Mouse (Mus musculus): Measurements from ENCODE around the gene Tnni3k. TPM values are rescaled to one million over a fixed set of nuclear protein-coding genes. Genes with fewer than 3 reads are reported as not detected.

Tnni3k gene
- polyA plus RNA-seq (2014; fragmentation: Nextera tagmentation; extraction: Ambion mirVana): 0.08 and 0.15 TPM in 2 replicates

DNA sequence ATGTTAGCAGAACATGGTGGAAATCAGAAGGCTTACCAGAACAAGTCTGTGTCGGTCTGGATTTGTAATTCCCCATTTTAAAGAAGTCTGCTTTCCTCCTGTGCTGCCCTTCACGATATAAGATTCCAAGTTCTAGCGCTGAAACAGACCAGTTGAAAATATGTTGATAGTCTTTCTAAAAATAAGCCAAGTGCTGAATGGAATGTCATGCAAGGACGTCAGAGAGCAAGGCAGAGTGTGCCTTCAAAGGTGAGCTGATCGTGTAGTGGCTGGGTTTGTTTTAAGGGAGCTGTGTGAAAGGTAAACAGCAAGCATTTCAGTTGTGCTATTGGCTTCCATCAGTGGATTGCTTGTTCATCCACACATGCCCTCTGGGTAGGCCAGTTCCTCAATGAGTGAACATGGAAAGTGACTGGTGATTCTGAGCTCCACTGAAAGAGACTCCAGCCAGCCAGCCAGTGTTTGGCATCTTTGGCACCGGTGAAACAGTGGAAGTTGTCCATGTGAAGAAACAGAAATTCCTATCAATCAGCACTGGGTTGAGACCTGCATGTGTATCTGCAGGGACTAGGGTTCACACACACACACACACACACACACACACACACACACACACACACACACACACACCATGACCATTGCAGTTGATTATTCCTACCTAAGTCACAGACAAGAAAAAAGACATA, at the start of gene Tnni3k:
Gene Tnni3k, minus strand, starts transcription at position 177 of the 686 bp plus-strand sequence.
- H3K4me2 ChIP-seq (ENCODE audit: low read depth, low read length): no peak within 1 kb of the TSS
- no peak within 1 kb of the TSS for H3K9ac ChIP-seq (replicated peaks; ENCODE audit: low read depth, low read length)
- no peaks in the 10 kb centered on the region for H3K27me3 ChIP-seq (ENCODE audit: control insufficient read depth, insufficient read depth, low read length)
- H3K4me3 ChIP-seq (ENCODE audit: low read depth, low read length): no peak within 1 kb of the TSS
- H3K36me3 ChIP-seq (ENCODE audit: control insufficient read depth, insufficient read depth, low read length): no peaks in the 10 kb centered on the region
- H3K27ac ChIP-seq (ENCODE audit: low read depth, low read length): no peak within 1 kb of the TSS
- H3K9me3 ChIP-seq (ENCODE audit: control insufficient read depth, low read length): no peaks in the 10 kb centered on the region
- H3K4me1 ChIP-seq (ENCODE audit: control insufficient read depth, insufficient read depth, low read length): no peaks in the 10 kb centered on the region
- no peak for ATAC-seq (ENCODE audit: low read depth)
- 78% methylated on average over 6 of the region's 6 CpGs for WGBS

DNA sequence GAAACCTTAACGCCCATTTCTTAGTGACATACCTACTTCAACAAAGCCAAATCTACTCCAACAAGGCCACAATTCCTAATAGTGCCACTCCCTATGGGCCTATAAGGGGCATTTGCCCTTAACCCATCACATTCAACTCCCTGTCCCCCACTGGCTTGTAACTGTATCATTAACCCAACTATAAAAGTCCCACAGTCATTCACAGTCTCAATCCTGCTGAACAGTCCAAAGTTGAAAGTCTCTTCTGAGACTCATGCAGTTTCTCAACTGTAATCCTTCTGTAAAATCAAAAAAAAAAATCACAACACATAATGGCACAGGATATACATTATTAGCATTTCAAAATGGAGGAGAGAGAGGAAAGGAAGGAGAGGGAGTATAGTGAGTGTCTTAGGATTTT, 44.1 kb upstream of the Tnni3k start:
- H3K9me3 ChIP-seq (ENCODE audit: control insufficient read depth, low read length): no peaks in the 10 kb centered on the region
- no peak overlapping the region for H3K4me2 ChIP-seq (ENCODE audit: low read depth, low read length)
- H3K27me3 ChIP-seq (ENCODE audit: control insufficient read depth, insufficient read depth, low read length): no peaks in the 10 kb centered on the region
- ATAC-seq (ENCODE audit: low read depth): no peak
- no peaks in the 10 kb centered on the region for H3K4me1 ChIP-seq (ENCODE audit: control insufficient read depth, insufficient read depth, low read length)
- H3K4me3 ChIP-seq (ENCODE audit: low read depth, low read length): no peak overlapping the region
- no peak overlapping the region for H3K9ac ChIP-seq (replicated peaks; ENCODE audit: low read depth, low read length)
- WGBS: 86% methylated on average over 1 of the region's 1 CpGs
- H3K36me3 ChIP-seq (ENCODE audit: control insufficient read depth, insufficient read depth, low read length): no peaks in the 10 kb centered on the region
- H3K27ac ChIP-seq (ENCODE audit: low read depth, low read length): no peak overlapping the region

DNA sequence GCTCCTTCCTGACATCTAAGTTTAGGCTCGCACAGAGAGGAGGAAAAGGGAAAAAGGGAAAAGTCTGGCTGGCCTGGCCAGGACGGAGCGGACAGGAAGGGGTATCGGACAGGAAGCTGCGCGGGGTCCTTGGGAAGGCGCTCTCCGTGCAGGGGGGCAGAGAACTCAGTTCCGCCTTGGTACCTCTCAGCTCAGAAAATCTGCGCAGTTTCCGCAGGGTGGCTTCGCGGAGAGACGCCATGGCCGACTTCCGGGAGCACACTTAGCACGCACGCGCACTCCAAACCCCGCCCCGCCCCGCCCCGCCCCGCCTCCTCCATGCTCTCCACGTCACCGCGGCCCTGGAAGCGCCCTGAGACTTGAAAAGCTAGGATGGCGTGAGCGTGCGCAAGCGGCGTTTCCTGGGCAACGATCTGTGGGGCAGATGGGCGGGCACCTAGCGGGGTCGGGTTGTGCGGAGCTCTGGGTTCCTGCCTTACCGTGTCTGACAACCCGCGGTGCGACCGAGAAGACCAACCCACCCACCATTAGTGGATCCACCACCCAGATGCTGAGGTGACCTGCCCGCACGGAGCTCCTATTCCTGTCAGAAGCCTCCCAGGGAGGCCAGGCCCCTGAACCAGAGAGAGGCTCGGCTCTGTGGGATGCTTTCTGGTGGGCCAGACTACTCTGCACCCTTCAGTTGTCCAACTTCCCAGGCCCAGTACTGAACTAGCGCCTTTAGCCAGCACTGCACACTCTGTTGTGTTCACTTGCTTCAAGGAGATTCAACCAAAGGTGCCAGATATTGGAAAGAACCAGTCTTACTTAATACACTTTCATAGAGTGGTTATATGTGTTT, 38.1 kb upstream of the Tnni3k start, which contains the start of the genes Fpgt and Lrriq3:
Gene Fpgt, minus strand, starts transcription at position 288 of the 841 bp plus-strand sequence.
Gene Lrriq3, plus strand, starts transcription at position 319 of the 841 bp plus-strand sequence.
- H3K9me3 ChIP-seq (ENCODE audit: control insufficient read depth, low read length): no peaks in the 10 kb centered on the region
- H3K4me2 ChIP-seq (ENCODE audit: low read depth, low read length): peak within 1 kb of the TSS; percentile 62
- peak within 1 kb of the TSS; percentile 44 for H3K4me3 ChIP-seq (ENCODE audit: low read depth, low read length)
- H3K9ac ChIP-seq (replicated peaks; ENCODE audit: low read depth, low read length): peak within 1 kb of the TSS; percentile 77
- 0 out of 2 replicates have a peak, but pooled peaks cover 3% of the 10 kb centered on the region for H3K36me3 ChIP-seq (ENCODE audit: control insufficient read depth, insufficient read depth, low read length)
- 0 out of 2 replicates have a peak, but pooled peaks cover 3% of the 10 kb centered on the region for H3K4me1 ChIP-seq (ENCODE audit: control insufficient read depth, insufficient read depth, low read length)
- peak within 1 kb of the TSS; percentile 90 for H3K27ac ChIP-seq (ENCODE audit: low read depth, low read length)
- peak; percentile 99 for ATAC-seq (ENCODE audit: low read depth)
- under 1% methylated on average over 45 of the region's 47 CpGs for WGBS
- H3K27me3 ChIP-seq (ENCODE audit: control insufficient read depth, insufficient read depth, low read length): no peaks in the 10 kb centered on the region

DNA sequence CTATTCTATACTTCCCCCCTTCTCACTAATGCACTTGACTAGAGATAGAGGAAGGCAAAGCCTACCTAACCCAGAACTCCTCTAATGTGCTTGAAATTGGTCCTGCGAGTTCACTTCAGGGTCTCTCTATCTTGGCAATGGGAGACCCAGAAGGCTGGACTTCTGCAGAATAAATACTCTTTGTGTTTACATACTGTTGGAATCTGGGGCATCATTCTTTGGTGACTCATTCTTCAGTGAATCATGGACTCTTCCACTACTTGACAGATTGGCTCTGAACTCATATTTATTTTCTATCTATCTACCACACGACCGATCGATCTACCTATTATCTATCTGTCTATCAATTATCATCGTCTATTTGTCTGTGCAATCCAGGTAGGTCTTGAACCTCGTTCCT, 36.9 kb upstream of the Tnni3k start:
- H3K9ac ChIP-seq (replicated peaks; ENCODE audit: low read depth, low read length): no peak overlapping the region
- H3K36me3 ChIP-seq (ENCODE audit: control insufficient read depth, insufficient read depth, low read length): peaks cover 11% of the 10 kb centered on the region
- peak overlapping the region; percentile 44 for H3K4me3 ChIP-seq (ENCODE audit: low read depth, low read length)
- peak overlapping the region; percentile 62; the same call in 1 of the 2 replicates for H3K4me2 ChIP-seq (ENCODE audit: low read depth, low read length)
- H3K9me3 ChIP-seq (ENCODE audit: control insufficient read depth, low read length): no peaks in the 10 kb centered on the region
- WGBS: 94% methylated on average over 6 of the region's 6 CpGs
- H3K4me1 ChIP-seq (ENCODE audit: control insufficient read depth, insufficient read depth, low read length): 0 out of 2 replicates have a peak, but pooled peaks cover 3% of the 10 kb centered on the region
- no peak for ATAC-seq (ENCODE audit: low read depth)
- H3K27me3 ChIP-seq (ENCODE audit: control insufficient read depth, insufficient read depth, low read length): no peaks in the 10 kb centered on the region
- H3K27ac ChIP-seq (ENCODE audit: low read depth, low read length): no peak overlapping the region

DNA sequence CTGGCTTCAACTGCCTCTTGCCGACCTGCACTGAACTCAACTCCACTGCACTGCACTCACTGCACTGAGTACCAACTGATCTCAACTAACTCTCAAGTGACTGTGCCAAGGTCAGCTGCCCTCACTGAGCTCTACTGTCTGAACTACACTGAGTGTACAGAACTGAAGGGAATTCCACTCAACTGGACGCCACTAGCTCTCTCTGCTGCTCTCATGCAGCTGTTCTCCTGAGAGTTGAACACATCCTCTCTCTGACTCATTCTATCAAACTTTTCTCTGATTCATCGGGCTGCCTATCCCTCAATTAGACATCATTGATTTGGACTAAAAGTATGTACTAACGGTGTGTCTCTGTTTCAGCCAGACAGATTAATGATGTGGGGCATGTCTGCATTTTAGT, 22.7 kb upstream of the Tnni3k start:
- no peak overlapping the region for H3K4me2 ChIP-seq (ENCODE audit: low read depth, low read length)
- no peak overlapping the region for H3K4me3 ChIP-seq (ENCODE audit: low read depth, low read length)
- ATAC-seq (ENCODE audit: low read depth): no peak
- no peak overlapping the region for H3K27ac ChIP-seq (ENCODE audit: low read depth, low read length)
- H3K4me1 ChIP-seq (ENCODE audit: control insufficient read depth, insufficient read depth, low read length): no peaks in the 10 kb centered on the region
- WGBS: 90% methylated on average over 4 of the region's 4 CpGs
- no peaks in the 10 kb centered on the region for H3K27me3 ChIP-seq (ENCODE audit: control insufficient read depth, insufficient read depth, low read length)
- no peak overlapping the region for H3K9ac ChIP-seq (replicated peaks; ENCODE audit: low read depth, low read length)
- H3K36me3 ChIP-seq (ENCODE audit: control insufficient read depth, insufficient read depth, low read length): no peaks in the 10 kb centered on the region
- no peaks in the 10 kb centered on the region for H3K9me3 ChIP-seq (ENCODE audit: control insufficient read depth, low read length)

DNA sequence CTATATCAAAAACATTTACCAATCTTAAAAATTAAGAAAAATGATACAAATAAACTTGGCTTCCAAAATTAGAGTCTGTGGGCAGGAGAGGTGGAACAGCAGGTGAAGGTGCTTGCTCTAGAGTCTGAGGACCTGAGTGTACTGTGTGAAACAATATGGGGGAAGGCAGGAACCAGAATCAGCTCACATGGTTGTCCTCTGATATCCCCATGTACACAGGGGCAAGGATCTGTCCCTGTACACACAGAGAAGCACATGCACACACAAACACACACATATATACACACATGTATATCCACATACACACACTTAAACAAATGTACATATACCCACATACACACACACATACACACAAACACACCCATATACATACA, 4.2 kb upstream of the Tnni3k start:
- no peaks in the 10 kb centered on the region for H3K9me3 ChIP-seq (ENCODE audit: control insufficient read depth, low read length)
- H3K4me2 ChIP-seq (ENCODE audit: low read depth, low read length): no peak overlapping the region
- no peak overlapping the region for H3K4me3 ChIP-seq (ENCODE audit: low read depth, low read length)
- H3K9ac ChIP-seq (replicated peaks; ENCODE audit: low read depth, low read length): no peak overlapping the region
- H3K27ac ChIP-seq (ENCODE audit: low read depth, low read length): no peak overlapping the region
- no peak for ATAC-seq (ENCODE audit: low read depth)
- H3K4me1 ChIP-seq (ENCODE audit: control insufficient read depth, insufficient read depth, low read length): no peaks in the 10 kb centered on the region
- no peaks in the 10 kb centered on the region for H3K36me3 ChIP-seq (ENCODE audit: control insufficient read depth, insufficient read depth, low read length)
- no peaks in the 10 kb centered on the region for H3K27me3 ChIP-seq (ENCODE audit: control insufficient read depth, insufficient read depth, low read length)

DNA sequence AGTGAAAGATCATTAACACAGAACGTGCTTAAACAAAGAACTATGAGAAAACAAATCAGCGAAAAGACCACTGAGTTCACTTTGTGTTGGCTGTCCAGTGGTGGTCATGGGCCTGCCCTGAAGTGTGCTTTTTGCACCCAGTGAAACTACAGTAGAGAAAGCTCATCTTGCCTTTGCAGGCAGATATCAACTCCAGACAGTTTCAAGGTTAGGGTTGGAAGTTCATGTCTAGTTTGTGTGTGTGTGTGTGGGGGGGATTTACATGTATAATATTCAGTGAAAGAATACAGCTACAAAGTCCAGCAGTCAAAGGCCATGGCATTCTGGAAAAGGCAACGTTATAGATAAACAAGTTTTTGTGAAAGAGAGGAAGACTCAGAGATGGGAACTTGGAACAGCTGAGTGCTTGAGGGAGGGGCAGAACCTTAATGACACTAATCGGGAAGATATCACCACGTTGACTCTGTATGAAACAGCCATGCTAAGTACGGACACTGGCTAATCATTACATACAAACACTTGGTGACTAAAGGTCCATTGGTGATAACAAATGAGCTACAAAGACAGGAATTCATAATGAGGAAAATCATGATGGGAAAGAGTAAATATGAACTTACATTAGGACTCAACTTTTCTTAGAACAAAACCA, 3.7 kb upstream of the Tnni3k start:
- H3K9ac ChIP-seq (replicated peaks; ENCODE audit: low read depth, low read length): no peak overlapping the region
- H3K9me3 ChIP-seq (ENCODE audit: control insufficient read depth, low read length): no peaks in the 10 kb centered on the region
- H3K4me1 ChIP-seq (ENCODE audit: control insufficient read depth, insufficient read depth, low read length): no peaks in the 10 kb centered on the region
- 86% methylated on average over 6 of the region's 6 CpGs for WGBS
- no peak overlapping the region for H3K27ac ChIP-seq (ENCODE audit: low read depth, low read length)
- H3K4me3 ChIP-seq (ENCODE audit: low read depth, low read length): no peak overlapping the region
- no peaks in the 10 kb centered on the region for H3K27me3 ChIP-seq (ENCODE audit: control insufficient read depth, insufficient read depth, low read length)
- no peak overlapping the region for H3K4me2 ChIP-seq (ENCODE audit: low read depth, low read length)
- no peaks in the 10 kb centered on the region for H3K36me3 ChIP-seq (ENCODE audit: control insufficient read depth, insufficient read depth, low read length)
- ATAC-seq (ENCODE audit: low read depth): no peak

DNA sequence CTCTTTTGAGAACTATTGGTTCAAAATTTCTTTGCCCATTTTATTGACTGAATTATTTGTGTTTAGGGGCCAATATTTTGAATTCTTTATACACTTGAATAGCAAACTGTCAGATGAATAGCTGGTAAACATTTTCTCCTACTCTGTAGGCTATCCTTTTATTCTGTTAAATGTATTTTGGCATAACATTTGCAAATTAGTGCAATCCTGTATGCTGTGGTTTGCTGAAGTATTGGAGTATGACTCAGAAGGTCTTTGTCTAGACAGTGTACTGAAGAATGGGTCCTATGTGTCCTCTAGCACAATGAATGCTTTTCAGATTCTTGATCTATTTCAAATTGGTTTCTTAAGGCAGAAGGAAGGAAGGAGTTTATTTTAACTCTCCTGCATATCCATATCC, 2.4 kb upstream of the Tnni3k start:
- Histone ChIP-seq H3K4me3 (ENCODE audit: low read depth, low read length) (no peak overlapping the region), H3K36me3 (ENCODE audit: control insufficient read depth, insufficient read depth, low read length) (no peaks in the 10 kb centered on the region), H3K27me3 (ENCODE audit: control insufficient read depth, insufficient read depth, low read length) (no peaks in the 10 kb centered on the region), H3K27ac (ENCODE audit: low read depth, low read length) (no peak overlapping the region), H3K4me1 (ENCODE audit: control insufficient read depth, insufficient read depth, low read length) (no peaks in the 10 kb centered on the region), H3K4me2 (ENCODE audit: low read depth, low read length) (no peak overlapping the region), H3K9ac (replicated peaks; ENCODE audit: low read depth, low read length) (no peak overlapping the region), H3K9me3 (ENCODE audit: control insufficient read depth, low read length) (no peaks in the 10 kb centered on the region)
- ATAC-seq (ENCODE audit: low read depth): no peak

DNA sequence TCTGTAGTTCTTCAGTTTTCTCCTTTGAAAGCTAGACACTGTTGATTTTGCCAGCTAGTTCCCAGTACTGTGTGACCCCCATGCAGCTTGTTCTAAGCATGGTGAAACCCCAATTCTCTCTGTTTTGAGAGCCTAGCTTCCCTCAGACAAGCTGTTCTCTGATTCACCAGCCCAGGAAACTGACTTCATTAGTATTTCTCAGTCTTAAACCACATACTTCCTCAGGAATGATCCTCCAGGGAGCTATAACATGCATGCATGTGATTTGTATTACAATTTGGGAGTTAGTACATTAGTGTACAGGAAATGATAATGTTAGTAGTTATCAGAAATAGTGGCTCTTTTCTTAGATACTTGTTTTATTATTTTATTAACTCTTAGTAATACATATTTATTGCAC, 1.4 kb upstream of the Tnni3k start:
- H3K27ac ChIP-seq (ENCODE audit: low read depth, low read length): no peak overlapping the region
- H3K9ac ChIP-seq (replicated peaks; ENCODE audit: low read depth, low read length): no peak overlapping the region
- no peaks in the 10 kb centered on the region for H3K36me3 ChIP-seq (ENCODE audit: control insufficient read depth, insufficient read depth, low read length)
- no peak overlapping the region for H3K4me3 ChIP-seq (ENCODE audit: low read depth, low read length)
- no peaks in the 10 kb centered on the region for H3K9me3 ChIP-seq (ENCODE audit: control insufficient read depth, low read length)
- no peaks in the 10 kb centered on the region for H3K4me1 ChIP-seq (ENCODE audit: control insufficient read depth, insufficient read depth, low read length)
- no peak overlapping the region for H3K4me2 ChIP-seq (ENCODE audit: low read depth, low read length)
- H3K27me3 ChIP-seq (ENCODE audit: control insufficient read depth, insufficient read depth, low read length): no peaks in the 10 kb centered on the region
- no peak for ATAC-seq (ENCODE audit: low read depth)
